Mouse (Mus musculus) myocyte (in vitro differentiated cells): Measurements from ENCODE around the gene Scarf1. TPM values are rescaled to one million over a fixed set of nuclear protein-coding genes. Genes with fewer than 3 reads are reported as not detected.
A peak's percentile ranks its signal among the peaks of the same experiment; 100 is the strongest.

Experiments used
- H3K27me3 ChIP-seq: one replicate; pipeline ENCODE4 v1.6.1; 2011; ENCODE audit not compliant: control insufficient read depth, insufficient read depth, insufficient read length
- H3K36me3 ChIP-seq: one replicate; pipeline ENCODE4 v1.6.1; 2011; ENCODE audit not compliant: control insufficient read depth, insufficient read depth
- H3K4me2 ChIP-seq: one replicate; pipeline ENCODE4 v1.6.1; 2011; ENCODE audit warnings: low read depth, control low read depth
- H3K4me3 ChIP-seq: one replicate; pipeline ENCODE4 v1.5.1; 2011; ENCODE audit warnings: mild to moderate bottlenecking, control low read depth, moderate library complexity
- H3K79me2 ChIP-seq: one replicate; pipeline ENCODE4 v1.6.1; 2011; ENCODE audit not compliant: control insufficient read depth, insufficient read depth
- H3ac ChIP-seq: one replicate; pipeline ENCODE4 v1.6.1; 2011; ENCODE audit not compliant: control insufficient read depth, insufficient read length
- CEBPB ChIP-seq: IDR thresholded peaks from 2 replicates; pipeline ENCODE4 v1.6.1; 2011; ENCODE audit warnings: mild to moderate bottlenecking, moderate library complexity; ENCODE audit not compliant: poor library complexity, insufficient read depth, severe bottlenecking
- E2F4 ChIP-seq: IDR thresholded peaks from one replicate; pipeline ENCODE4 v1.6.1; 2011; ENCODE audit warnings: mild to moderate bottlenecking, control low read depth, moderate library complexity; ENCODE audit not compliant: insufficient read depth
- MAX ChIP-seq: IDR thresholded peaks from one replicate; pipeline ENCODE4 v1.6.1; 2011; ENCODE audit warnings: low read depth, mild to moderate bottlenecking, control low read depth
- MYOD1 ChIP-seq, 3 experiments: IDR thresholded peaks; one replicate each; pipeline ENCODE4 v1.6.1; 2011; ENCODE audit warnings: control low read depth in 2 of 3, low read depth in 2 of 3, mild to moderate bottlenecking in 2 of 3, moderate library complexity in 1 of 3; ENCODE audit not compliant: insufficient read length in 2 of 3, control insufficient read depth in 1 of 3
- MYOG ChIP-seq, 3 experiments: IDR thresholded peaks; one replicate each; pipeline ENCODE4 v1.6.1; 2011; ENCODE audit warnings: control low read depth in 2 of 3, low read depth in 2 of 3, mild to moderate bottlenecking in 2 of 3; ENCODE audit not compliant: insufficient read length in 2 of 3, control insufficient read depth in 1 of 3, insufficient read depth in 1 of 3
- POLR2A ChIP-seq: IDR thresholded peaks from one replicate; pipeline ENCODE4 v1.6.1; 2011; ENCODE audit warnings: low read depth, mild to moderate bottlenecking, control low read depth, moderate library complexity; ENCODE audit not compliant: insufficient read length
- POLR2AphosphoS2 ChIP-seq: IDR thresholded peaks from one replicate; pipeline ENCODE4 v1.6.1; 2011; ENCODE audit warnings: low read depth, control low read depth; ENCODE audit not compliant: insufficient read length
- REST ChIP-seq: IDR thresholded peaks from one replicate; pipeline ENCODE4 v1.6.1; 2011; ENCODE audit warnings: mild to moderate bottlenecking, control low read depth, moderate library complexity; ENCODE audit not compliant: insufficient read depth, insufficient read length
- SRF ChIP-seq: IDR thresholded peaks from one replicate; pipeline ENCODE4 v1.6.1; 2011; ENCODE audit warnings: low read depth; ENCODE audit not compliant: control insufficient read depth, insufficient read length
- TCF12 ChIP-seq: IDR thresholded peaks from one replicate; pipeline ENCODE4 v1.6.1; 2011; ENCODE audit warnings: mild to moderate bottlenecking, control low read depth; ENCODE audit not compliant: poor library complexity, insufficient read depth, severe bottlenecking
- TCF3 ChIP-seq: IDR thresholded peaks from one replicate; pipeline ENCODE4 v1.6.1; 2011; ENCODE audit warnings: low read depth, control low read depth; ENCODE audit not compliant: insufficient read length
- USF1 ChIP-seq: IDR thresholded peaks from one replicate; pipeline ENCODE4 v1.6.1; 2011; ENCODE audit warnings: low read depth, mild to moderate bottlenecking, control low read depth, moderate library complexity
- polyA plus RNA-seq: library from polyadenylated mRNA; unstranded; fragments of >200 nt; fragmentation: generic; extraction: Trizol; gene quantifications from one replicate; pipeline ENCODE4 v1.2.1, GENCODE M21; 2012; ENCODE audit warnings: missing spikeins

The Scarf1 gene
- polyA plus RNA-seq, 1 experiment = 0.06 TPM

DNA sequence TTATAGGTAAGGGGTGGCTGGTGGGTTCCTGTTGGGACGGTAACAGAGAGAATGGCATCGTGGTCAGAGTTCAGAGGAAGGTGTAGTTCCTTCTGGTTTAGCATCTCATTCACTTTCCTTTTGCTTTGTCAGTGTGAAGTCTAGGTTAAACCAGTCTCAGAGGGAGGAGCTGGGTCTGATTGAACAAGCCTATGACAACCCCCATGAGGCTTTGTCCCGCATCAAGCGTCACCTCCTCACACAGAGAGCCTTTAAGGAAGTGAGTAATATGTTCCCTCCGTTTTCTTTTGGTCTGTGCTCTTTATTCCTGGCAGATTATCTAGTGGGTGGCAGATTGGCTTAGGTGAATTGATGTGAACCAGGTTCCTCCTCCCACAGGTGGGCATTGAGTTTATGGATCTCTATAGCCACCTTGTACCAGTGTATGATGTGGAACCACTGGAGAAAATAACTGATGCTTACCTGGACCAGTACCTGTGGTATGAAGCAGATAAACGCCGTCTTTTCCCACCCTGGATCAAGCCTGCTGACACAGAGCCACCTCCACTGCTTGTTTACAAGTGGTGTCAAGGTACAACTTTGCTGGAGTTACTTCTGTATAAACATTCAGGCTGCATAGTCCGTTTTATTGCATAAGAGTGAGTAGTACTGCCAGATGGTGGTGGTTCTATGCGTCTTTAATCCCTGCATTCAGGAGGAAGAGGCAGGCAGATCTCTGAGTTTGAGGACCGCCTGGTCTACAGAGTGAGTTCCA, 18.9 kb upstream of the Scarf1 start:
- TF ChIP-seq POLR2A (no peak), MAX (no peak), TCF12 (no peak), REST (no peak), POLR2AphosphoS2 (no peak), SRF (no peak), USF1 (no peak), E2F4 (no peak), TCF3 (no peak), MYOG (IDR thresholded peaks at IDR 0.05; ENCODE audit: control insufficient read depth in 1 of 3, insufficient read depth in 1 of 3, insufficient read length in 2 of 3, low read depth in 2 of 3) (no peak), MYOD1 (IDR thresholded peaks at IDR 0.05; ENCODE audit: control insufficient read depth in 1 of 3, insufficient read length in 2 of 3, low read depth in 2 of 3) (no peak), CEBPB (no peak)
- Histone ChIP-seq H3K27me3 (no peaks in the 10 kb centered on the region), H3K36me3 (peaks cover 95% of the 10 kb centered on the region), H3K79me2 (peaks cover 2% of the 10 kb centered on the region), H3ac (no peak overlapping the region), H3K4me3 (no peak overlapping the region), H3K4me2 (no peak overlapping the region)

DNA sequence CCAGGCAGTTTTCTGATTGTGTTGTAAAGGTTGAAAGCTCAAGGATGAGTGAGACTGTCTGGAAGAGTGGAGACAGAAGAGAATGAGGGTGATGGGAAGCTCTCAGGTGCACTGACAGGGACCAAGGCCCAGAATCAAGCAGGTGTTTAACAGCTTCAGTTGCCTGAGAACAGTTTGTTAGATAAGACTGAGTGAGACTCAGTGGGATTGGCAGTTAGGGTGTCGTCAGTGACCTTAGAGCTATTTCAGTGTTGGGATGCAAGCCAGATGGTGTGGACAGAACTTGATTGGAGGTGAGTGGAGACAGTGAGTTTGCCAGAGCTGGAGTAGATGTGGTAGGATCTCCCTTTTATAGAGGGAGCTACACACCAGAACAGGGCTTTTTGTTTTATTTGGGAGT, 15.2 kb upstream of the Scarf1 start:
- no peak for TF ChIP-seq MYOD1 (IDR thresholded peaks at IDR 0.05; ENCODE audit: control insufficient read depth in 1 of 3, insufficient read length in 2 of 3, low read depth in 2 of 3)

DNA sequence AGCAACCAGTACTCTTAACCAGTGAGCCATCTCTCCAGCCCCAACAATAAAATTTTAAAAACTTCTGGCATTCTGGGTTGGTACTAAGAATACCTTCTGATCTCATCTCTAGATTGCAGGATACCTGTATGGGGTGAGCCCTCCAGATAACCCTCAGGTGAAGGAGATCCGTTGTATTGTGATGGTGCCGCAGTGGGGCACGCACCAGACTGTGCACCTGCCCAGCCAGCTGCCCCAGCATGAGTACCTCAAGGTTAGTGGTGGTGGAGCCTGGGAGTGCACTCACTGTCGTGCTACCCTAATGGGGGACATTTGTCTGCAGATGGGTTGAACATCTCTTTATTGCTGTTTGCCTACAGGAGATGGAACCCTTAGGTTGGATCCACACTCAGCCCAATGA, 5.2 kb upstream of the Scarf1 start:
- Histone ChIP-seq H3K27me3 (no peaks in the 10 kb centered on the region), H3K36me3 (peaks cover 49% of the 10 kb centered on the region), H3K79me2 (no peaks in the 10 kb centered on the region), H3K4me3 (no peak overlapping the region), H3ac (no peak overlapping the region), H3K4me2 (no peak overlapping the region)
- TF ChIP-seq POLR2A = no peak
- TF ChIP-seq MYOD1 (IDR thresholded peaks at IDR 0.05; ENCODE audit: control insufficient read depth in 1 of 3, insufficient read length in 2 of 3, low read depth in 2 of 3) = peak in 1 of 3 experiments; percentile 10
- no peak for TF ChIP-seq TCF3

More for the DNA sequence above, 15.2 kb upstream of the Scarf1 start:
- no peak overlapping the region for H3K4me2 ChIP-seq
- H3K27me3 ChIP-seq = no peaks in the 10 kb centered on the region
- no peak overlapping the region for H3ac ChIP-seq
- peaks cover 91% of the 10 kb centered on the region for H3K36me3 ChIP-seq
- no peak overlapping the region for H3K4me3 ChIP-seq
- no peaks in the 10 kb centered on the region for H3K79me2 ChIP-seq

DNA sequence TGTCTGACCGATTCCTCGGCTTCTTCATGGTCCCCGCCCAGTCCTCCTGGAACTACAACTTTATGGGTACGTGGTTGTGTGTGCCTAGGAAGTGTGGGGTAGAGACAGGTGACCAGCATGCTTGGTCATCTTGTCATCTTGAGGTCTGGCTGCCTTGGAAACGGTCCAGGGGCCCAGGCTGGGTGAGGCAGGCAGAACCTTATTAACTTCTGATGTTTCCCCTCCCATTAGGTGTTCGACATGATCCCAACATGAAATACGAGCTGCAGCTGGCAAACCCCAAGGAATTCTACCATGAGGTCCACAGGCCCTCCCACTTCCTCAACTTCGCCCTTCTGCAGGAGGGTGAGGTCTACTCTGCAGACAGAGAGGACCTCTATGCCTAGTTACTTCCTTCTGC, 4.4 kb upstream of the Scarf1 start:
- H3K4me2 ChIP-seq = peak overlapping the region; percentile 93
- no peak overlapping the region for H3K4me3 ChIP-seq
- no peak overlapping the region for H3ac ChIP-seq
- H3K79me2 ChIP-seq = no peaks in the 10 kb centered on the region
- TF ChIP-seq MYOG (IDR thresholded peaks at IDR 0.05; ENCODE audit: control insufficient read depth in 1 of 3, insufficient read depth in 1 of 3, insufficient read length in 2 of 3, low read depth in 2 of 3) = peak in 1 of 3 experiments; percentile 35
- peak in 2 of 3 experiments; percentile 32 to 55 for TF ChIP-seq MYOD1 (IDR thresholded peaks at IDR 0.05; ENCODE audit: control insufficient read depth in 1 of 3, insufficient read length in 2 of 3, low read depth in 2 of 3)
- no peak for TF ChIP-seq MAX
- peaks cover 45% of the 10 kb centered on the region for H3K36me3 ChIP-seq
- no peaks in the 10 kb centered on the region for H3K27me3 ChIP-seq

DNA sequence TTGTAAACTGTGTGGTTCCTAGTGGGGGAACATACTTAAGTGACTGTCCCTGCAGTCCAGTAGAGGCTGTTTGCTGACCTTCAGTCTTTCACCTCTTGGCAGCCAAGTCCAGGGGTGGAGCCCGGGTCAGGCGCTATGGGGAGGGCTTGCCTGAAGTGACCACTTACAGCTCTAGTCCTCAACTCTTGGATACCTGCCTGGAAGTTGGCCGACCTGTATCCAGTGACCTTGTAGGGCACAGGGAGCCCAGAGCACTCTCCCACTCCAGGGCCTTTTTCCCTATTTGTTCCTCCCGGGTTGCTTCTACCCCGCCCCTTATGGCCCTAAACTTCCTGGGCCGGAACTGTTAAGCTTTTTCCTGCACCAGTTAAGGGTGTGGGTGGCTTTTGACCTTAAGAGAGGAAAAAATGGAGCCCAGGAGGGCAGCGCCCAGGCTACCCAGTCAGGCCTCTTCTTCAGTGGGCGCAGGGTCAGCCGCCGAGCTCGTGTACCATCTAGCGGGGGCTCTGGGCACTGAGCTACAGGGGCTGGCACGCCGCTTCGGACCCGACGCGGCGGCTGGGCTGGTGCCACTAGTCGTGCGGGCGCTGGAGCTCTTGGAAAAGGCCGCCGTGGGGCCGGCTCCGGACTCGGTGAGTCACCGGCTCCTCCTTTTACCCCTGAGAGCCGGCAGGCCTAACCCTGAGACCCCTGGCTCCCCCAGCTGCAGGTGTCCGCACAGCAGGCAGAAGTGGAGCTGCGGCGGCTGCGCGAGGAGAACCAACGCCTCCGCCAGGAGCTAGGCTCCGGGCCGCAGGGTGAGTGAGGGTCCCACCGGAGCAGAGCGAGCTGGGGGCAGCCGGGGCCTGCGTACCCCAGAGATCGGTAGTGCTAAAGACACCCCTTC, 3.4 kb upstream of the Scarf1 start, which contains the start of gene Rilp:
Gene Rilp, plus strand, starts transcription at position 354 of the 886 bp plus-strand sequence.
- no peaks in the 10 kb centered on the region for H3K79me2 ChIP-seq
- TF ChIP-seq CEBPB = no peak
- TF ChIP-seq POLR2AphosphoS2 = peak; percentile 10
- no peak for TF ChIP-seq POLR2A
- TF ChIP-seq MYOG (IDR thresholded peaks at IDR 0.05; ENCODE audit: control insufficient read depth in 1 of 3, insufficient read depth in 1 of 3, insufficient read length in 2 of 3, low read depth in 2 of 3) = peak in 1 of 3 experiments; percentile 7
- TF ChIP-seq TCF12 = no peak
- peak in 1 of 3 experiments; percentile 21 for TF ChIP-seq MYOD1 (IDR thresholded peaks at IDR 0.05; ENCODE audit: control insufficient read depth in 1 of 3, insufficient read length in 2 of 3, low read depth in 2 of 3)
- H3K36me3 ChIP-seq = peaks cover 35% of the 10 kb centered on the region
- H3K27me3 ChIP-seq = no peaks in the 10 kb centered on the region
- H3K4me2 ChIP-seq = peak within 1 kb of the TSS; percentile 93
- H3K4me3 ChIP-seq = peak within 1 kb of the TSS; percentile 22
- H3ac ChIP-seq = peak within 1 kb of the TSS; percentile 7
